Mouse (Mus musculus) embryonic fibroblast, embryonic 13.5 days (primary cell): ENCODE data around the gene Atp13a2.

Source experiments
- CTCF ChIP-seq: IDR thresholded peaks from 2 replicates; pipeline ENCODE4 v1.5.1; 2011; ENCODE audit warnings: mild to moderate bottlenecking, control low read depth, low read length, moderate library complexity, borderline replicate concordance; ENCODE audit not compliant: insufficient read depth
- POLR2A ChIP-seq: IDR thresholded peaks from 2 replicates; pipeline ENCODE4 v1.6.1; 2011; ENCODE audit warnings: low read depth, mild to moderate bottlenecking, control low read depth, low read length, moderate library complexity

DNA sequence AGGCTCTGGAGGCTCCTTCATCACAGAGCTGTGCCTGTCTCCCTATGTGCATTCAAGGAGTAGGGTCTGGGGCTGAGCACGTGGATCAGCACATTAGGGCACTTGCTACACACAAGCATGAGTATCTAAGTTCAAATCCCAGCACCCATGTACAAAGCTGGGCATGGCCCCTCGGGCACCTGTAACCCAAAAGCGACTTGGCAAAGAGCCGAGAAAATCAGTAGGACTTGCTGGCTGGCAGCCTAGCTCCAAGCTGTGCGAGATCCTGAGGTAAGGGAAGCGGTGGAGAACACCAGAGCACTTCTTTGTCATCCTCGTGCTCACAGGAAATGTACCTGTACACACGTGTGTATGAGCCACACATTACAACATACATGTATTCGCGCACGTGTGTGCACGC is 65.8 kb downstream of the Atp13a2 start:
- TF ChIP-seq POLR2A: no peak
- TF ChIP-seq CTCF: no peak
